21 mouse cellular contexts compared by ENCODE assay signal in the genomic region with DNA sequence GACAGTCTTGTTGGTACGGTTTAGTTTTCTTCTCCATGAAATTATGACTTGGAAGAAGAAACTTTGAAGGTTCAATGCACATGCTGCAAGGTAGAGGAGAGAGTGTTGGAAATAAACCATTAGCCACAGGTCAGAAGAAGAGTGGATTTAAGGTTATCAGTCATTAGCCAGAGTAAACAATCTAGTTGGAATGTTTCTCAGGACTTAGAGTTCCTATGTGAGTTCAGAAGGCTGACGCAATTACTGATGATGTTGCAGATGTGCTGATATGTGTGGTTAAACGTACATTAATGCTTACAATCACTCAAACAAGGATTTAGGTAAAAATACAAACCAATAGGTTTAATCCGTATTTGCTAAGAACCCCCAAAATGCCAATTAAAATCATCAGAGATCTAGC. TPM values are rescaled to one million over a fixed set of nuclear protein-coding genes. Genes with fewer than 3 reads are reported as not detected.
"Had no signal": no experiment of that assay in that cellular context is flagged by ENCODE, and none has a peak within 500 bp of the region (broad histone marks: within the 10 kb centered on the region; RNA-seq: fewer than 3 reads in every experiment).

No protein-coding gene starts in this region.

- H3K27me3 ChIP-seq: lung, embryonic 15.5 days; neural tube, embryonic 12.5 days; neural tube, embryonic 15.5 days; stomach, embryonic 15.5 days had no signal

- H3K4me1 ChIP-seq: neural tube, embryonic 12.5 days had no signal

- H3K36me3 ChIP-seq: lung, embryonic 15.5 days; neural tube, embryonic 12.5 days; neural tube, embryonic 15.5 days; stomach, embryonic 15.5 days had no signal

- H3K9me3 ChIP-seq: lung, embryonic 15.5 days; megakaryocyte, embryonic 14.5 days; midbrain, embryonic 10.5 days; neural tube, embryonic 12.5 days; neural tube, embryonic 15.5 days; stomach, embryonic 15.5 days had no signal

- H3K9ac ChIP-seq: liver, embryonic 14.5 days; lung, embryonic 15.5 days; neural tube, embryonic 12.5 days; neural tube, embryonic 15.5 days; stomach, embryonic 15.5 days had no signal

- H3K4me3 ChIP-seq: lung, embryonic 15.5 days; megakaryocyte, embryonic 14.5 days; midbrain, embryonic 10.5 days; neural tube, embryonic 12.5 days; neural tube, embryonic 15.5 days; stomach, embryonic 15.5 days had no signal

- H3K27ac ChIP-seq: liver, embryonic 14.5 days; lung, embryonic 15.5 days; midbrain, embryonic 10.5 days; neural tube, embryonic 12.5 days; neural tube, embryonic 15.5 days; stomach, embryonic 15.5 days had no signal

- DNase-seq: kidney, adult 18-20 months; kidney, adult 9 months; kidney, postnatal 14 days; kidney, postnatal 4 days; lung, postnatal 14 days; midbrain, embryonic 14.5 days; right cerebral cortex, adult 18-20 months; right cerebral cortex, postnatal 14 days; right cerebral cortex, postnatal 4 days; thymus, postnatal 25 days had no signal

- ATAC-seq: inflammation-experienced regulatory T-cells, adult 6 months; intestine, embryonic 16.5 days had no signal

- H3K4me2 ChIP-seq: lung, embryonic 15.5 days; neural tube, embryonic 12.5 days; neural tube, embryonic 15.5 days; stomach, embryonic 15.5 days had no signal

RNA-seq across cellular contexts. Expression of gene Tdrd6, which starts 41.8 kb away (rescaled TPM):
- polyA plus RNA-seq: inflammation-experienced regulatory T-cells, adult 6 months; kidney, embryonic 16.5 days; lung, embryonic 15.5 days; thymus, postnatal 0 days had no signal
